Mouse (Mus musculus) NIH3T3 (cell line): ENCODE measurements around the gene Olfr48.

Source experiments
- DNase-seq: peaks from one replicate; pipeline ENCODE4 v3.0.0-alpha.2; 2012; ENCODE audit warnings: low read depth

The Olfr48 gene

DNA sequence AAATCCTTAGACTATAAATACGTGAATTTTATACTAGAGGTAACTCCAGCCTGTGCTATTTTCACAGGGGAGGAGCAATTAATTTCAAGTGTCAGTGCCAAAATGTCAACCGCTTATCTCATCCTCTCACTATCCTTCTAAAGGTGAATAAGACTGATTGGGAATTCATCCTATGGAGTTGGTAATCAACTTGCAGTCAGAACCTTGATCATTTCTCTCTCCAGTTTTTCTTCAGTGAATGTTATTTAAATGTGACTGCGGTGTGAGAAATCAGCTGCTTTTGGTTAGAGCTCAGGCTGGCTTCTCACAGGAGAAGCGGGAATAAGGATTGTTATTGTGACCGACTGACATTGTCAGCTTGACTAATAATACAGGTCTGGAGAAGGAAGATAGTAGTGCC is at the start of gene Olfr48:
Gene Olfr48 (minus strand): TSS at position 101 of the 400 bp plus-strand sequence.
- no peak for DNase-seq

DNA sequence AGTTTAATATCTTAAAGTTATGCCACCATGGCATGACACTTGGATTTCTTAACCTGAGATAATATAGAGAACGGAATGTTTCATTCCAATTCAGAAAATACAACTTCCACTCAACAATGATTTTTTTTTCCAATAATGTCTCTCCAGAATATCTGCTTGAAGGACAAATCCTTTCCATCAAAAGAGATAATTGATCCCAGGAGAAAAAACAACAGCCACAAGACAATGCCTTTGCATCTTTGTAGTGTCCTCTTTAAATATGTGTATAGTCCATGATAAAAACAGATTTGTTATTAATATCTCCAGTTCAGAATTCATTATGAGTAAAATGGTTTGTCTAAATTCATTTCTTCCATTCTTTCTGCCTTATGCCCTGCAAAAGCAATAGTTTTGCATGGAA is 30.1 kb upstream of the Olfr48 start, which contains the start of gene Olfr1257:
Gene Olfr1257 (plus strand): TSS at position 301 of the 400 bp plus-strand sequence.
- DNase-seq = no peak

DNA sequence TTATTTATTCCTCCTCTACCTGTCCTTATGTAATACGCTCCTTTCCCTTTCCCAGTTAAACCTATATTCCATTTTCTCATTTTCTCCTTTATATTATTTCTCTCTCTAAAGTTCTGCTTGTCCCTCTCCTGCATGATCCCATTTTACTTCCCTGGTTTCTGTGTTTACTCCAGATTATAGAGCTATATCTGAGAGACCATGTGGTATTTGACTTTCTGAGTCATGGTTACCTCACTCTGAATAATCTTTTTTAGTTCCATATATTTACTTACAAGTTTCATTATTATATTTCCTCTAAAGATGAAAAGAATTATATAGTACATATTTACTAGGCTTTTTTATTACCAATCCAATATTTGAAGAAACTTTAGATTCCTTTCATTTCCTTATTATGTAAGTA is 1.2 kb upstream of the Olfr48 start:
- DNase-seq = no peak

DNA sequence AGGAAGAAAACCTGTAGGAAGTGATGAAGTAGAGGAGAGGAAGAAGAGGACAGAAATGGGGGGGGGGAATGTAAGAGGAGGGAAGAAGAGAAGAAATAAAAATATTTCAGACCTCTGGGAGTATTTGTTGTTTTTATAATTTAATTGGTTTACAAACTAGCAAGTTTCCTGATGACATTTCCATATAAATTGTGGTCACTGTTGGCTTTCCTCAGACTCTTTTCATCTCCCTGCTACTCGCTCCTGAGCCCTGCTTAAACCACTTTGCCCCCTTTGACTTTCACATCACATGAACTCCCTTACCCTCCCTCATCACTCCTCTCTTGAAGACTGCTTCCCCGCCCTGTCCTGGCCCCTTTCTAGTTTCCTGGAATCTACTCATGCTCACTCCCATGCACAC is 6.5 kb downstream of the Olfr48 start, which contains the start of gene Olfr1256:
Gene Olfr1256 (minus strand): TSS at position 101 of the 400 bp plus-strand sequence.
- DNase-seq = no peak

DNA sequence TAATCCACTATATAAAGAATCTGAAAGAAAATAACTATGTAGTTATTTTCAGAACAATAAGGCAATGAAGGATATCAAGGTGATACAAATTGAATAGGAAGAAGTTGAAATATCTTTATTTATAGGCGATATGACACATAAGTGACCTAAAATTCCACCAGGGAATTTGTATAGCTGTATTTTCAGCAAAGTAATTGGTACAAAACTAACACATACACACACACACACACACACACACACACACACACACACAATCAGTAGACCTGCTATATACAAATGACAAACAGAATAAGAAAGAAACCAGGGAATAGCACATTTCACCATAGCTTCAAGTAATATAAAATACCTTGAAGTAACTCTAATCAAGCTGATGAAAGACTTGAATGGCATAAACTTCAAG is 27.8 kb downstream of the Olfr48 start:
- no peak for DNase-seq

DNA sequence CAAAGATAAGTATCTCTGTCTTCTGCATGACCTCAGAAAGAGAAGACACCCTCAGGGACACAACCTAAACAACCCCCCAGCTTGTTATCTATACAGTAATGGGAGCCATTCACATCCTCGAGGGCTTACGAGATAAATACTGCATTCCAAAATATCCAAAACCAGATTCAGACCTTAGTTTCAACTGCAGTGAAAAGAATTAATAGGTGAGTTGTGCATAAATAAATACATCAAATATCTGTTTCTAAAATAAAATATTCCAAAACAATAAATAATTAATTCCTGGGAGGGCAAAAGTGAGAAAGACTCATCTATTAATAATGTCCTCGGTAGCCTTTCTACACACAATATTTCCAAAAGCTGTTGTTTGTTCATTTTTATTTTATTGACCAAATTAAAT is 36.3 kb downstream of the Olfr48 start, which contains the start of gene Olfr1255:
Gene Olfr1255 (plus strand): TSS at position 301 of the 400 bp plus-strand sequence.
- no peak for DNase-seq

DNA sequence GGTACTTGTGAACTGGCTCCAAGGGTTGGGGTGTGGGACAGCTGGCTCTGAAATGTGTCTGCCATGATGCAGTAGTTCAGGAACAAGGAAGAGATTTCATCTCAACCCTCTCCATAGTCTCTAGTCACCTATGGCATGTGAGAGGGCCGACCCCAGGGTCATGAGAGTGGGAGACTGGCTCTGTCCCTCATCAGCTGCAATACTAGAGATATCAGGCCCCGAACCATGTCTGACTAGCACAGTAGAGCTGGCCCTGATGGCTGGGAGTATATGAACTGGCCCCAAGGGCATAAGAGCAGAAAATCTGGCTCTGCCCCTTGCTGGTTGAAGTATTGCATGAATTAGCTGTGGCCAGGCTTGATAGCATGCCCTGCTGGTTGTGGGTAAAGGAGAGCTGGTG is 37.3 kb downstream of the Olfr48 start:
- no peak for DNase-seq

DNA sequence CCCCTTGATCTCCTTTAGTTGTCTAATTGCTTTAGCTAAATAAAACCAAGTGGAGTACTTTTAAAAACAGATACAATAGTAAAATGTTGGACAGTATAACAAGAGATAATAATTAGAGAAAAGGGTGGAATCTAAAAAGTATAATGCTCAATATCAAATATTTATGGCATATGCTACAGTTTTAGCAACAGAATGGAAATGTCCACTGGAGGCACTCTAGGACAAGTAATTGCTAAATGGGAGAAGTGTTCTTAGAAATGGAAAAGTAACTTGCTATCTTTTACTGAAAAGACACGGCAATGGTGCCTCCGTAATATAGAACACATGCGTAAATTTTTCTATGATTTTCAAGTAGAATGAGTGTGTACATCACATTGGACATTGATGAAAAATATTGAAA is 48.4 kb downstream of the Olfr48 start:
- DNase-seq = no peak

DNA sequence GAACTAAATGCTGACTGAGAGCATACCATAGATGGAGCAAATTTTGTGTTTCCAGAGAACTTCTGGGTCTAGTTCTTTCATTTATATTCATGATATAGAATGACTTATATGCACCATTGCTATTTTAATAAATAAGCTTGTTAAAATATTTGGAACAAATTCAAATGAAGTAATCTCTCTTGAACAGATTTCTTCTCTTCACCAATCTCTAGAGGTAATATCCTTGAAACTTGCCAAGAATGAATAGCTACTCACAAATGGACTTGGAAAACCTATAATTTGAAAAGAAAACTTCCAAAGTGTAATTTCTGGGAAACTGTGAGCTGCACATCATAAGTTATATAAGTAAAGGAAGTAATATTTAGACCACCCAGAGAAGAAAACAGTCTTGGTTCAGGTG is 54.5 kb downstream of the Olfr48 start, which contains the start of gene Olfr1254:
Gene Olfr1254 (minus strand): TSS at position 101 of the 400 bp plus-strand sequence.
- no peak for DNase-seq
